18 mouse cellular contexts compared by ENCODE assay signal in the genomic region with DNA sequence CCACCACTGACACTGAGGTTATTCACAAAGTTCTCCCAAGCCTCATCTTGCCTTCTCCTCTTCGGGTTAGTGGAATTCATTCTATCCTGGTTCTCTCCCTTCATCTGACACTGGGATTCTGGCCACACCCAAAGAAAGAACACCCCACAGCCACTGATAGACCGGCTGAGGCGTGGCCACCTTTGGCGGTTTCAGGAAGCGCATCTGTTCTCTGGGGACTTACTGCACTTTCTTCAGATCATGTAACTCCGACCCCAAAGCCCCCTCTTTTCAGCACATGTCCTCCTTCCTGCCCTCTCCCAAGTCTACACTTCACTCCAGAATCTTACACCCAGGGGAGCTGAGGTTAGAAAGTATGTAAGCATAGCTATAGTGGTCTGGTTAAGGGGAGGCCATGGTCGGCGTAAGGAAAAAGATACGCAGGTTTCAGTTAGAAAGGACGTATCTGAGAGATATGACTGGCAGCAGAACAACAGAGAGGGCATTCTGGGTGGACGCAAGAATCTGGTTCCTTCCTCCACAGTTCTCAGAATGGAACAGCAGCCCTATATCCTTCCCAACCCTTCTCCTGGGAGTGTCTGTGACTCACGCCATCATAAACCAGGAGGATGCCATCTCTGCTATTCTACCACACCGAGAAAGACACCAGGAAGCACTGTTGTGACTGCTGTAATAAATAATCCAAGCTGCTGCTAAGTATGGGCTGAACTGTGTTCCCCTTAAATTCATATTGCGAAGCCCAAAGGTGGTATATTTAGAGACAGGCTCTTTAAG.
A peak's percentile ranks its signal among the peaks of the same experiment; 100 is the strongest.
DNase-seq lines count a peak whose midpoint lies in the region; ATAC-seq and TF ChIP-seq lines count a peak whose summit lies in the region.
"Had no signal": no experiment of that assay in that cellular context is flagged by ENCODE, and none has a peak within 500 bp of the region (broad histone marks: within the 10 kb centered on the region; RNA-seq: fewer than 3 reads in every experiment).

No protein-coding gene starts in this region.

- H3K4me3 ChIP-seq in heart, embryonic 10.5 days, result no peak overlapping the region
- H3K4me3 ChIP-seq in heart, adult 2 months, result no peak overlapping the region
- H3K4me3 ChIP-seq in intestine, embryonic 16.5 days (ENCODE audit: low read length), result no peak overlapping the region
- H3K4me3 ChIP-seq: forebrain, embryonic 15.5 days; limb, embryonic 12.5 days had no signal

- TF ChIP-seq POLR2A in heart, adult 2 months (IDR thresholded peaks at IDR 0.05; ENCODE audit: insufficient read depth, low read depth, low read length), result no peak

- H3K4me2 ChIP-seq in intestine, embryonic 16.5 days (ENCODE audit: low read depth, low read length), result no peak overlapping the region
- H3K4me2 ChIP-seq: forebrain, embryonic 15.5 days; limb, embryonic 12.5 days; midbrain, embryonic 11.5 days had no signal

- no peak overlapping the region for H3K9ac ChIP-seq in heart, adult 2 months (ENCODE audit: low read depth, low read length)
- no peak overlapping the region for H3K9ac ChIP-seq in intestine, embryonic 16.5 days (ENCODE audit: low read depth, low read length)
- H3K9ac ChIP-seq: forebrain, embryonic 15.5 days; limb, embryonic 12.5 days had no signal

- TF ChIP-seq CTCF in heart, adult 2 months (IDR thresholded peaks at IDR 0.05), result no peak

- intact Hi-C loops in heart, adult 2 months (cut with DNase I), result no loop called here

- no peaks in the 10 kb centered on the region for H3K27me3 ChIP-seq in heart, embryonic 10.5 days (ENCODE audit: insufficient read depth, poor library complexity, severe bottlenecking)
- H3K27me3 ChIP-seq in heart, adult 2 months (ENCODE audit: control insufficient read depth, insufficient read depth, low read length), result no peaks in the 10 kb centered on the region
- no peaks in the 10 kb centered on the region for H3K27me3 ChIP-seq in intestine, embryonic 16.5 days (replicated peaks; ENCODE audit: control insufficient read depth, insufficient read depth, low read length)
- H3K27me3 ChIP-seq: forebrain, embryonic 15.5 days; limb, embryonic 12.5 days had no signal

- H3K27ac ChIP-seq in heart, embryonic 10.5 days, result peak overlapping the region; percentile 9; the same call in 1 of the 2 replicates
- no peak overlapping the region for H3K27ac ChIP-seq in heart, adult 2 months
- no peak overlapping the region for H3K27ac ChIP-seq in intestine, embryonic 16.5 days (ENCODE audit: low read length)
- H3K27ac ChIP-seq: forebrain, embryonic 15.5 days; limb, embryonic 12.5 days had no signal

- no peak for DNase-seq in heart, embryonic 10.5 days (ENCODE audit: low spot score)
- DNase-seq in heart, adult 2 months, result no peak
- DNase-seq in spleen, postnatal 10 days (ENCODE audit: low spot score in 2 of 2), result peak; percentile 10 to 48
- DNase-seq in spleen, postnatal 4 days (ENCODE audit: low spot score in 2 of 2), result no peak
- DNase-seq in embryo, embryonic 10.5 days (ENCODE audit: low spot score), result no peak
- DNase-seq in gastrocnemius, postnatal 10 days, result no peak
- DNase-seq in embryo, embryonic 10 days (ENCODE audit: low spot score), result no peak
- DNase-seq: cerebellum, adult 18-20 months; gastrocnemius, postnatal 36 days; heart, postnatal 14 days; kidney, adult 2 months; kidney, postnatal 36 days; layer of hippocampus, postnatal 36 days; lung, postnatal 36 days had no signal

- H3K9me3 ChIP-seq in heart, embryonic 10.5 days, result no peaks in the 10 kb centered on the region
- no peaks in the 10 kb centered on the region for H3K9me3 ChIP-seq in intestine, embryonic 16.5 days (ENCODE audit: control insufficient read depth, low read length)
- H3K9me3 ChIP-seq: forebrain, embryonic 15.5 days; limb, embryonic 12.5 days had no signal

- H3K4me1 ChIP-seq in heart, embryonic 10.5 days, result peaks cover 27% of the 10 kb centered on the region
- no peaks in the 10 kb centered on the region for H3K4me1 ChIP-seq in heart, adult 2 months (ENCODE audit: control insufficient read depth, insufficient read depth, low read length)
- no peaks in the 10 kb centered on the region for H3K4me1 ChIP-seq in intestine, embryonic 16.5 days (ENCODE audit: control insufficient read depth, insufficient read depth, low read length)
- H3K4me1 ChIP-seq: forebrain, embryonic 15.5 days had no signal

- TF ChIP-seq EP300 in heart, adult 2 months (IDR thresholded peaks at IDR 0.05; ENCODE audit: insufficient read depth, low read depth, low read length), result no peak

- H3K79me2 ChIP-seq in heart, adult 2 months (replicated peaks; ENCODE audit: control insufficient read depth, insufficient read depth, low read length), result no peaks in the 10 kb centered on the region

- no peaks in the 10 kb centered on the region for H3K36me3 ChIP-seq in heart, embryonic 10.5 days
- no peaks in the 10 kb centered on the region for H3K36me3 ChIP-seq in heart, adult 2 months (ENCODE audit: control insufficient read depth, insufficient read depth, low read length)
- H3K36me3 ChIP-seq in intestine, embryonic 16.5 days (ENCODE audit: control insufficient read depth, insufficient read depth, low read length), result no peaks in the 10 kb centered on the region
- H3K36me3 ChIP-seq: forebrain, embryonic 15.5 days; limb, embryonic 12.5 days had no signal

- peak; percentile 82 for ATAC-seq in intestine, embryonic 16.5 days
- ATAC-seq: forebrain, embryonic 15.5 days had no signal

- 56% methylated on average over 14 of the region's 14 CpGs for WGBS in heart, embryonic 10.5 days
- 54% methylated on average over 14 of the region's 14 CpGs for WGBS in heart, adult 2 months
- WGBS in intestine, embryonic 16.5 days, result 47% methylated on average over 14 of the region's 14 CpGs

Comparison
In these comparisons a context has a peak if more than half of its experiments do, and no peak if none do; other contexts are left out.
1. DNase-seq: peak in spleen, postnatal 10 days (2 of 2); none in heart, embryonic 10.5 days (single experiment), heart, adult 2 months (0 of 2), spleen, postnatal 4 days (0 of 2), embryo, embryonic 10.5 days (single experiment), gastrocnemius, postnatal 10 days (single experiment) and embryo, embryonic 10 days (single experiment).